Mouse (Mus musculus) testis, adult 2 months (tissue): ENCODE measurements around the gene Prl5a1.

Experiments
- CTCF ChIP-seq: fragments of 200-500 bp; IDR thresholded peaks from 2 replicates; pipeline ENCODE4 v1.5.1; 2012; ENCODE audit warnings: low read depth, mild to moderate bottlenecking, inconsistent platforms, low read length, moderate library complexity; ENCODE audit not compliant: control insufficient read depth, insufficient read depth, insufficient replicate concordance
- POLR2A ChIP-seq: fragments of 200-500 bp; IDR thresholded peaks from 2 replicates; pipeline ENCODE4 v1.6.1; 2012; ENCODE audit warnings: low read depth, mild to moderate bottlenecking, inconsistent platforms, low read length, moderate library complexity; ENCODE audit not compliant: control insufficient read depth

GRCm38 (mm10) chr13:28132781-28133180 is 9.5 kb upstream of the Prl5a1 start:
- TF ChIP-seq CTCF: no peak
- TF ChIP-seq POLR2A: no peak
